Mouse (Mus musculus): ENCODE data around the gene Slc19a3.
"Not testable (repeated sequence)": the region's sequence is repeated elsewhere in the genome, so short reads cannot be mapped to it uniquely, and the experiment has no call there.

Slc19a3 gene

DNA sequence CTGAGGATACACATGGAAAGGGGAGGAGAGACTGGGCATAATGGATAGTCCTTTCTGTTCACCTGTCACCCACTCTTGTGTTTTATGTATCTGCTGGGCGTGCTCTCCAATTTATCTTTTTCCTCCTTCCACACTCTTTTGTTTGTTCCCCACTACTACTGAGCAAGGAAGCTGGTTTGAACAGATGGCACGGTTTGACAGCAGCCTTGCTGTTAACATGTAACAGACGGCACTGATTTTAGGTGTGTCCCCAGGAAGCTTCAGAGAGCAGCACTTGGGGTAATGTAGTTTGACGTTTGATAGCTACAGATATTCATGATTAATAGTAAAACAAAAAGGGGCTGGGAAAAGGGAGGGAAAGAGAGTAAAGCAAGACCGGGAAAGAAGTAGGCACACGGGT lies 30.8 kb downstream of the Slc19a3 start:
- no peak for DNase-seq (ENCODE audit: low spot score in 2 of 2)

DNA sequence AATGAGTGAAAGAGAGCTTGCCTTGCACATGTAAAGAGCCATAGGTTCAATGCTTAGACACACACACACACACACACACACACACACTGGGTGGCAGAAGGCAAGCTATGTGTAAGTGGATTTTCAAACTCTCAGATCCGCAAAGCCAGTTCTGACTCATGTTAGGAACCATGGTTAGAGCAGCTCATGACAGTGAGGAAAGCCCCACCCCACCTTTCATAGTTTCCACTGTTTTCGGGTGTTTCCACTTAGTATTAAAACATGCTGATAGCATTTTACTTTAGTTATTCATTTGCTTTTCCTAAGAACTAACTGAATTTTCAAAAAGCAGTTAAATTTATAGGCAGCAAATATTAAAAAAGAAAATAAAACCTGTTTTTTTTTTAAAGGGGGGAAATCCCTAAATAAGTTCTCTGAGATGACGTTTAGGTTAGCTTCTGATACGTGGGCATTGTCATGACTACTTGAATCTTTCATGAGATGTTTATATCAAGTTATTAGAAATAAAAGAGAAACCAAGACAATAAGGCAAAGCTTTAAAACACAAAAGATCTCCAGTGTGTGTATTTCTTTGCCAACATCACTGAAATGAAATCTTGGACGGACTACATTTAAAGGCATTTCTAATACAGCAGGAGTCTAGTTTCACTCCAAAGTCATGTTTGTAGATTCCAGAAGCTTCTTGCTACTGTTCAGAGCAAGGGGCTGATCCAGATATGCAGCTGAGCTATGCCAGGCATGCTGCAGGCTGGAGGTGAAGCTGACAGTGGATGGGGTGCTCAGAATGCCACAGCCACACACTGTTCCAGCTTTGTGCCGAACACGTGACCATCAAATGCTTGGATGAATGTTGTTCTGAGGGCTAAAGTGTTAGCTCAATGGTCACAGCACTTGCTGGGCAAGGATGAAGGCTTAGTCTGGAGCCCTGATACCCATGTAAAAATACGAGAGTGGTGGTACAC lies 31.7 kb downstream of the Slc19a3 start:
- no peak for DNase-seq (ENCODE audit: low spot score in 2 of 2)

DNA sequence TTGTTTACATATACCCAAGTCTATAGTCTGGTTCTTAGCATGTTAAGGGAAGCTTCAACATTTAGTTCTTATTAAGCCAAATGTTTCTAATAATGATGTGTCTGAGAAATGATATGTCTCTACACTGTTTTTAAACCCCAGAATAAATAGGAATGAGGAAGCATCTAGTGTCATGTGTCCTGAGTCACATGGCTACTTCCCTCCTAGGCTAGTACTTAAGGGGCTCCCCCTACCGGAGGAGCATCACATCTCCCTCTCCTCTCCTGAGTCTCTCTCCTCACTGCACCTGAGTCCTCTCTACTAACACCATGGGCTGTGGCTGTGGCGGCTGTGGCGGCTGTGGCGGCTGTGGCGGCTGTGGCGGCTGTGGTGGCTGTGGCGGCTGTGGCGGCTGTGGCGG lies 37.9 kb downstream of the Slc19a3 start, which contains the start of gene Gm47959:
Gene Gm47959 (plus strand): TSS at position 243 of the 400 bp plus-strand sequence.
- DNase-seq (ENCODE audit: low spot score in 2 of 2), result not testable (repeated sequence)

DNA sequence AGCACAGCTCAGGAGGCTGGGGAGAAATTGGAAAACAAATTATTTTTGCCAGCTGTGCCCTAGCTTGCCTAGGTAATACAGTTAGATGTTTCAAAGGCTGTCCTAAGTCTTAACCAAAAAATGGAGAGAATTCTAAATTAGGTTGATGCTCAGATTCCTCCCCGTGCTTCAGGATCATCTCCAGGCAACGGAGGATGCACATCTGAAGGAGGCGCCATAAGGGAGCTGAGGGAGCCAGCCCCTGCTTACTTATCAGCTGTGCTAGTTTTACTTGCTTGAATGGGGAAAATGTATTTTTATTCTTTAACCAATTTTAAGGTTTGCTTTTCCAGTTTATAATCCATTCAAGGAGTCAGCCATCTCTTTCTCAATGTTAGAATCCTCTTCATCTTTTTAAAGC lies 44.3 kb downstream of the Slc19a3 start:
- no peak for DNase-seq (ENCODE audit: low spot score in 2 of 2)

DNA sequence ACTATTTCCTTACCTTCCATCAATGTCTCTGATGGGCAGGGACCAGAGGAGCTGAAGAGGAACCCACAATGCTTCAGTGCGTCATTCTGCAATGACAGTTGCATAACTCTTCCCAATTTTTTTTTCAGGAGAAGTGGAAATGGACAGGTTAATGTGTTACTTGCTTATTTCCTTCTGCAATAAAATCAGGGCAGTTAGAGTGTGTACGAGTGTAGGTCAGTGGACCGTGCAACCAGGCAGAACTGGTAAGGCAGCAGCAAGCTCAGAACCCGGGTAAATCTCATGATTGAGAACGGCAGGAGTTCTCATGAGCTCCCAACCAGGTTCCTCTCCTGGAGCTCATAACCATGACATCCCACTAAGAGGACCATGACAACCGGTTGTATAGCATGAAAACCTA lies 46.2 kb downstream of the Slc19a3 start:
- DNase-seq (ENCODE audit: low spot score in 2 of 2), result no peak

DNA sequence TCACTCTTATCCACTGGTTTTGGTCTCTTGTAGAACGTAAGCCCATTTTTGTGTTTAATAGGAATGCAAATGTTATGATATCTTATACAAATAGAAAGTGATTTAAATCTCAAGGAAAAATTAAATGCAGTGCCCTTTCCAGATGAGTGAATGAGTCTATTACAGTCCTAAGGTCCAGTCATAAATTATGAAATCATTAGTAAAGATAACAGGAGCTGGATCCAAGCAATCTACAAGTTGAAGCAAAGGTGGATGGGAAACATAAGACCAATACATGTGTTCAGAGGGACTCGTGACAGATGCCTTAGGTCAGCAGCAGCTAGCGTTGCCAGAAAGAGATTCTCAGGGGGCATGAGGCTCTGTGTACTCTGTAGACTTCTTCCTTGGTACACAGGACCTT lies 46.7 kb downstream of the Slc19a3 start:
- no peak for DNase-seq (ENCODE audit: low spot score in 2 of 2)

DNA sequence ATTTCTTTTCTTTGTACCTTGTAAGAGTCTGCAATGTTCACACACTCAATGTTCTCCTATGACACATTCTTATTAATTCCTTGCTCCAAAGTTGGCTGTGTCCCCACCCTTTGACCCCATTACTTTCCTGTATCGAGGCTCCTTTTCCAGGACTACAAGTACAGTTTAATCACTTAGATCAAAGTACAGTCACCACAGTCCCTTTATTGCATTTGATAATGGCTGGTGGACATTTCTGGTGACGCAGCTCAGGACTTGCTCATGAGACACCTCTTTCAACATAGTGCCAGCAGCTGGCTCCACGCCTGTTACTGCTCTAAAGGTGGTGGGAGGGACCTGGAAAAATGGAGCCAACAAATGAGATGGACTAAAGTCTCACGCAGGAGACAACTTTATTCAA lies 47.2 kb downstream of the Slc19a3 start:
- DNase-seq (ENCODE audit: low spot score in 2 of 2), result no peak

DNA sequence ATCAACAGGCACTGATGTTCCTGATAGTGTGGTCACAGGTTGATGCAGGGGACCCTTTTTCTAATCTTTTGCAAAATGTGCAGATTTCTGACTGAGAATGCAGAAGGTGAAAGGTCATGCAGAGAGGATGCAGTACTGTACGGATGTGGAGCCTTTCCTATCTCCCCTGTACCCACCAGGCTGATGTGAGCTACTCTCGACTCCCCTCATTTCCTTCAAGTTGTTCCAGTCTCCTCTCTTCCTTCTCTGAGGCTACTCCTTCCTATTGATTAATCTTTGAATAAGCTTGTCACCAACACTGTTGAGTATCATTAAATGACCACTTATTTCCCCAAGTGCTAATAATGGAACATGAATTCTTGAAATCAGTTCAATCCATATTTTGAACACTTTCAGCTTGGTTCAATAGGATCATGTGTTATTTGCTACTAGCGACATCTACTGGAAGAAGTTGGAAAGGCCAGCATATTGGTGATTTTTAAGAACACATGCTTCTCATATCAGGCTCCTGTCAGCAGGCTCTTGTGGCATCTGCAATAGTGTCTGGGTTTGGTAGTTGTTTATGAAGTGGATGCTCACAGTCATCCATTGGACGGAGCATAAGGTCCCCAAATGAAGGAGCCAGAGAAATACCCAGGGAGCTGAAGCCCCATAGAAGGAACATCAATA lies 50.6 kb downstream of the Slc19a3 start:
- DNase-seq (ENCODE audit: low spot score in 2 of 2), result peak in 1 of 2 experiments; percentile 36

DNA sequence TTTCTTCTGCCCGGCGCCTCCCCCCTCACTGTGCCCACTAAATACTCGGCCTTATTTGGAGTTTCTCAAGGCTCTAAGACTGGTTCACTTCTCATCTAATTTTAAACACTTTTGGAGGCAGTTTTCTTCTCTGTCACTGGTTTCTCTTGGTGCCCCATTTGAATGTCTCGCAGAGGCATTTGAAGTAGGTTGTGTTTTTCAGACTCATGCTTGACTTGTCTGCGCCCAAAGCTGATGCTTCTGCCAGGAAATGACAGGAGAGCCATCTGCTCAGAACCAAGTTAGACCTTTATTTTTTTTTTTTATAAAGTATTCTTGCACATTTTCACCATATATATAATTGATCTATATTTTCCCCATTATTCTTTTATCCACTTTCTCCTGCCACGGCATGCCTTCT lies 51.5 kb downstream of the Slc19a3 start:
- DNase-seq (ENCODE audit: low spot score in 2 of 2), result no peak

DNA sequence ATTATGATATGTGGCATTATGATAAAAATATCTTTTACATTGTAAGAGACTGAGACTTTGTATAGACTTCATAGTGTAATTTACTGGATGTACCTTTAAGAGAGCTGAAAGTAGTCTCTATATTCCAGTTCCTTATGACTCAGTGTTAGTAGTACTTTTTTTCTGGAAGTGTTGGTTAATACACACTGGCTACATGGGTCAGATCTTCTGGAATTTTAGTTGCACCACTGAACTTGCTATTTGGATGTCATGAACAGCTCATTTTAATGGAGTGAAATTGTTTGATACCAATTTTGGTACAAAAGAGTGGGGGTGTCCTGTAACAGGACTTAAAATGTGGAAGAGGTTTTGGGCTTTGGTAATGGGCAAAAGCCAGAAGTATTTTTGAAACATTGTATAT lies 60.4 kb downstream of the Slc19a3 start:
- DNase-seq (ENCODE audit: low spot score in 2 of 2), result no peak

DNA sequence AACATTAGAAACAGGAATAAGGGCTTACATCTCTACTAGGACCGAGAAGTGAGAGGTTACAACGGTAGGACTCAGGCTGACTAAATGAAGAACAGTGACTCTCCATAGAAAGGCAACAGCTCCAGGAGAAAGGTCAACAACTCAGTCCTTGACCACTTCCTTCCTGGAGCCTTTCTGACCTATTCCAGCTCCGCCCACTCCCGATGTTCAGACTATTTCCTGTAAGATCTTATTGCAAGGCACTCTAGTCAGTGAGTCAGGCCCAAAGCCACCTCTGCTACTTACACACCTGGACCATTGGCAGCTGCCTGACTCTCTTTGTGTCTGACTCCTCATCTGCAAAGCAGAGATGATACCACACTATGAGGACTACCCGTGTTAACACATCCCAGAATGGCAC lies 62.5 kb downstream of the Slc19a3 start:
- DNase-seq (ENCODE audit: low spot score in 2 of 2), result no peak

DNA sequence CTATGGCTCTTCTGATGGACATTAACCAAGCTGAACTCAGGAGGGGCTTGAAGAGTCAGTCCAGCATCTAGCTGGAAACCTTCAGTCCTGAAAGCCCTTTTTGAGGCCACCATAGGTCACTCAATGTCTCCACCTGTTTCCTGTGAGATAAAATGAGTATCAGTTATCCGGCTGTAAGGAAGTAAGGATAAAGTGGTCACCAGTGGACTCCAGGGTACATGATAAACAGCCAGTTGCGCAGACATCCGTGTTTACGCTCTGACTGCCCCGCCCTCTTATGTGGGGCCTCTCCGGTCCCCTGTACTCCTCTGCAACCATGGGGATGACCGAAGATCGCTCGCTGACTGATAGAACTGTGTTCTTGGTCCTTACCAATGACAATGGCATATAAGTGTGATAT lies 63.9 kb downstream of the Slc19a3 start:
- DNase-seq (ENCODE audit: low spot score in 2 of 2), result no peak

DNA sequence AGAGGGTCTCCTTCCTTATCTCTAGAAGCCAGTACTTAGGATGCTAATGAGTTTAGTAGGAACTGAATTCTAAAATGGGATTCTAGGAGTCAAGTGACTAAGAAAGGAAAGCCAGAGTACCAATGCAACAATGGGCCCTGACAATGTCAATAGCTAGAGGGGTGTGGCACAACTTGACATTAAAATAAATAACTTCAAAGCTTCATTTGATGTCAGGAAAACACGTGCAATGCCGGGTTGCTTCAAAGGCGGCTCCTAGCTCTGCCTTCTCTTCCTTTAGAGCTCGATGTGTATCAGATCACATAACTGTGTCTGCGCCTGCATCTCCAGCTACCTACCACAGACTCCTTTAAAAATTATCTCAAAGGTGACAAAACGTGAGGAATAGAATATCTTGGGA lies 64.3 kb downstream of the Slc19a3 start:
- no peak for DNase-seq (ENCODE audit: low spot score in 2 of 2)

DNA sequence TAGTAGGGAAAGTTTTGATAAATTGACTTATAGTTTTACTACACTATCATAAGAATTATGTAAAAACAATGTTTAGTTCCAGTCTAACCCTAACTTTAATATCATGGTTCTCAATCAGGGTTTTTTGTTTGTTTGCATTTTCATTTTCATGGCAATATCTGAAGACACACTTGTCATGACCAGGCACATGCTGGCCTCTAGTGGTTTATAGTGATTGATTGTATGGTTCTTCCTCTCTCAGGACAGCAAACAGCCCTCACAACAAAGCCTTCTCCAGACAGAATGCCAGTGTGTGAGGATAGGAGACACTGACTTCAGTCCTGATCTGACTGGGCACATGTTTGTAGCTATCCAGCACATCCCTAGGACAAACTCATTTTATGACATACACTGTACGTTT lies 65.0 kb downstream of the Slc19a3 start:
- DNase-seq (ENCODE audit: low spot score in 2 of 2), result no peak

DNA sequence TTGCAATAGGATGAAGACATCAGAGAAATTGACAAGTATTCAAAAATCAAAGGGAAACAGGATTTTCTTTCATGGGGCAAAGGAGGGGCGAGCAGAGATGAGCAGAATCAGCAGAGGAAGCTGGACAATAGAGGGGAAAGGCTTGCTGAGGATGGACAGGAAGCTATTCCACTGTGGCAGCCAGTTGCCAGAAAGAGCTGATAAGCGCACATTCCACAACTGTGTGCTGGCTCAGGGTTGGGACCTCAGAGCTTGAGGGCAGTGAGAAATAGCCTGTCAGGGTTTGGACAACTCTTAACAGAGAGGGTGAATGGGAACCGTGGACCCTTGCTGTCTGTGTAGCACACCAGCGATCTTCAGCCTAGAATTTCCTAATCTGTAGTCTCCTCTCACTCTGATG lies 66.2 kb downstream of the Slc19a3 start:
- no peak for DNase-seq (ENCODE audit: low spot score in 2 of 2)

DNA sequence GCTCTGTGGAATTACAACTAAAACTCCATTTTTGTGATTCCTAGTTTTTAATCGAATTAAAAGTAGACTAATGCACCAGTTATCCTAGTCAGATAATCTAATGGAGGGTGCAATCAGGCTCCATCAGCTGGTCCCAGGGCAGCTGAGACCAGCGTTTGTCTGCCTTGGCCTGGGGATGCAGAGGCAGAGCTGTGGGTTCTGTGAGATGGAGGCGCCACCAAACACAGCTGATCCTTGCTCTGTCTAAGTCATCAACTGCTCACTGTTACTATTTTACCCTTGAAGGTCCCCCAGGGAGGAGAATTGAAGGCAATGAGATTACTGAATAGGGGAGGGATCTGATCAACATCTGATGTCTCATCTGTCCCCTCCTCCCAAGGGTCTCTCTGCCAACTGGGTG lies 71.8 kb downstream of the Slc19a3 start:
- no peak for DNase-seq (ENCODE audit: low spot score in 2 of 2)
